Mouse (Mus musculus) forebrain, embryonic 15.5 days (tissue): ENCODE data around the gene Trim62. TPM values are rescaled to one million over a fixed set of nuclear protein-coding genes. Genes with fewer than 3 reads are reported as not detected.

ENCODE experiments used
- ATAC-seq: fragments of 200-750 bp; cut with Nextera tagmentation; replicated peaks from 2 replicates; pipeline ENCODE4 v1.8.0; 2017; ENCODE audit warnings: mild to moderate bottlenecking, moderate TSS enrichment, moderate library complexity
- H3K27ac ChIP-seq: fragments of 300-500 bp; sonication (generic); replicated peaks from 2 replicates; pipeline ENCODE4 v1.5.1; 2015; ENCODE audit warnings: mild to moderate bottlenecking, inconsistent platforms
- H3K27me3 ChIP-seq: fragments of 300-500 bp; sonication (generic); 2 replicates; pipeline ENCODE4 v1.6.1; 2015; ENCODE audit warnings: inconsistent platforms
- H3K36me3 ChIP-seq: fragments of 300-500 bp; sonication (generic); 2 replicates; pipeline ENCODE4 v1.6.1; 2015; ENCODE audit warnings: mild to moderate bottlenecking, inconsistent platforms
- H3K4me1 ChIP-seq: fragments of 300-500 bp; sonication (generic); 2 replicates; pipeline ENCODE4 v1.6.1; 2015; ENCODE audit warnings: inconsistent platforms
- H3K4me2 ChIP-seq: fragments of 300-500 bp; sonication (generic); replicated peaks from 2 replicates; pipeline ENCODE4 v1.6.1; 2015; ENCODE audit warnings: mild to moderate bottlenecking, inconsistent platforms
- H3K4me3 ChIP-seq: fragments of 300-500 bp; sonication (generic); 2 replicates; pipeline ENCODE4 v1.5.1; 2015; ENCODE audit warnings: mild to moderate bottlenecking, inconsistent platforms
- H3K9ac ChIP-seq: fragments of 300-500 bp; sonication (generic); replicated peaks from 2 replicates; pipeline ENCODE4 v1.6.1; 2015; ENCODE audit warnings: mild to moderate bottlenecking, inconsistent platforms
- H3K9me3 ChIP-seq: fragments of 300-500 bp; sonication (generic); 2 replicates; pipeline ENCODE4 v1.6.1; 2016; ENCODE audit warnings: inconsistent platforms
- WGBS: fragments of 180-500 bp; shearing (Covaris S2); methylation state at CpG from one replicate; pipeline ENCODE4 v1.1.7; 2015; ENCODE audit warnings: mixed read lengths; 5-methylcytosine and 5-hydroxymethylcytosine counted together
- polyA plus RNA-seq: library from polyadenylated mRNA; unstranded; fragments of >200 nt; fragmentation: Nextera tagmentation; extraction: Ambion mirVana; gene quantifications from 2 replicates; pipeline ENCODE4 v1.2.1, GENCODE M21; 2015

The Trim62 gene
- polyA plus RNA-seq, 1 experiment from 2014 or later = 10.5 TPM

GRCm38 (mm10) chr4:128902390-128902789 is 19.0 kb downstream of the Trim62 start:
- 91% methylated on average over 8 of the region's 8 CpGs for WGBS
- Histone ChIP-seq H3K36me3 (peaks cover 6% of the 10 kb centered on the region; the same call in 1 of the 2 replicates), H3K4me2 (no peak overlapping the region), H3K9ac (no peak overlapping the region), H3K4me3 (no peak overlapping the region), H3K27ac (no peak overlapping the region), H3K27me3 (no peaks in the 10 kb centered on the region), H3K4me1 (peaks cover 27% of the 10 kb centered on the region), H3K9me3 (no peaks in the 10 kb centered on the region)
- ATAC-seq = no peak

- no peak overlapping the region for H3K9ac ChIP-seq
- no peak overlapping the region for H3K27ac ChIP-seq
- no peaks in the 10 kb centered on the region for H3K27me3 ChIP-seq
- no peaks in the 10 kb centered on the region for H3K9me3 ChIP-seq
- H3K4me2 ChIP-seq = no peak overlapping the region
- H3K4me1 ChIP-seq = peaks cover 13% of the 10 kb centered on the region
- 50% methylated on average over 8 of the region's 8 CpGs for WGBS
- H3K36me3 ChIP-seq = peaks cover 6% of the 10 kb centered on the region; the same call in 1 of the 2 replicates
- ATAC-seq = no peak
- H3K4me3 ChIP-seq = no peak overlapping the region
Measured at GRCm38 (mm10) chr4:128904035-128904800, 20.8 kb downstream of the Trim62 start.

GRCm38 (mm10) chr4:128905251-128905650 is 21.9 kb downstream of the Trim62 start:
- H3K4me3 ChIP-seq = no peak overlapping the region
- WGBS = 45% methylated on average over 8 of the region's 8 CpGs
- 0 out of 2 replicates have a peak, but pooled peaks cover 4% of the 10 kb centered on the region for H3K4me1 ChIP-seq
- H3K27ac ChIP-seq = no peak overlapping the region
- H3K27me3 ChIP-seq = no peaks in the 10 kb centered on the region
- H3K9ac ChIP-seq = no peak overlapping the region
- peaks cover 8% of the 10 kb centered on the region; the same call in 1 of the 2 replicates for H3K36me3 ChIP-seq
- no peak overlapping the region for H3K4me2 ChIP-seq
- no peaks in the 10 kb centered on the region for H3K9me3 ChIP-seq
- ATAC-seq = no peak

GRCm38 (mm10) chr4:128906757-128907156 is 23.4 kb downstream of the Trim62 start:
- ATAC-seq = no peak
- WGBS = 72% methylated on average over 8 of the region's 8 CpGs
- no peaks in the 10 kb centered on the region for H3K27me3 ChIP-seq
- H3K27ac ChIP-seq = no peak overlapping the region
- H3K9me3 ChIP-seq = no peaks in the 10 kb centered on the region
- peaks cover 8% of the 10 kb centered on the region; the same call in 1 of the 2 replicates for H3K36me3 ChIP-seq
- H3K4me1 ChIP-seq = 0 out of 2 replicates have a peak, but pooled peaks cover 4% of the 10 kb centered on the region
- H3K4me2 ChIP-seq = no peak overlapping the region
- no peak overlapping the region for H3K9ac ChIP-seq
- H3K4me3 ChIP-seq = no peak overlapping the region

- H3K9ac ChIP-seq = no peak overlapping the region
- H3K27me3 ChIP-seq = no peaks in the 10 kb centered on the region
- no peak overlapping the region for H3K4me3 ChIP-seq
- H3K9me3 ChIP-seq = no peaks in the 10 kb centered on the region
- peaks cover 8% of the 10 kb centered on the region; the same call in 1 of the 2 replicates for H3K36me3 ChIP-seq
- H3K4me2 ChIP-seq = no peak overlapping the region
- no peak for ATAC-seq
- WGBS = 65% methylated on average over 12 of the region's 12 CpGs
- H3K27ac ChIP-seq = no peak overlapping the region
- H3K4me1 ChIP-seq = 0 out of 2 replicates have a peak, but pooled peaks cover 4% of the 10 kb centered on the region
Measured at GRCm38 (mm10) chr4:128907238-128907968, 24.0 kb downstream of the Trim62 start.

- Histone ChIP-seq H3K4me3 (no peak overlapping the region), H3K27me3 (no peaks in the 10 kb centered on the region), H3K9ac (no peak overlapping the region), H3K4me1 (0 out of 2 replicates have a peak, but pooled peaks cover 4% of the 10 kb centered on the region), H3K27ac (no peak overlapping the region), H3K9me3 (no peaks in the 10 kb centered on the region), H3K4me2 (no peak overlapping the region), H3K36me3 (0 out of 2 replicates have a peak, but pooled peaks cover 2% of the 10 kb centered on the region)
- 64% methylated on average over 24 of the region's 24 CpGs for WGBS
- 0 out of 2 replicates have a peak, but pooled peaks have one; percentile 43 for ATAC-seq
Measured at GRCm38 (mm10) chr4:128908586-128909377, 25.4 kb downstream of the Trim62 start.

GRCm38 (mm10) chr4:128909378-128909831 is 26.0 kb downstream of the Trim62 start:
- no peaks in the 10 kb centered on the region for H3K9me3 ChIP-seq
- no peak overlapping the region for H3K9ac ChIP-seq
- no peak overlapping the region for H3K4me2 ChIP-seq
- H3K4me1 ChIP-seq = no peaks in the 10 kb centered on the region
- H3K27ac ChIP-seq = no peak overlapping the region
- WGBS = 92% methylated on average over 14 of the region's 14 CpGs
- no peak for ATAC-seq
- 0 out of 2 replicates have a peak, but pooled peaks cover 2% of the 10 kb centered on the region for H3K36me3 ChIP-seq
- no peaks in the 10 kb centered on the region for H3K27me3 ChIP-seq
- no peak overlapping the region for H3K4me3 ChIP-seq

GRCm38 (mm10) chr4:128910276-128911063 is 27.1 kb downstream of the Trim62 start:
- no peak overlapping the region for H3K9ac ChIP-seq
- no peak overlapping the region for H3K4me3 ChIP-seq
- no peak overlapping the region for H3K4me2 ChIP-seq
- H3K36me3 ChIP-seq = 0 out of 2 replicates have a peak, but pooled peaks cover 2% of the 10 kb centered on the region
- H3K9me3 ChIP-seq = no peaks in the 10 kb centered on the region
- 81% methylated on average over 8 of the region's 8 CpGs for WGBS
- ATAC-seq = no peak
- no peak overlapping the region for H3K27ac ChIP-seq
- no peaks in the 10 kb centered on the region for H3K4me1 ChIP-seq
- no peaks in the 10 kb centered on the region for H3K27me3 ChIP-seq

- Histone ChIP-seq H3K4me2 (no peak overlapping the region), H3K4me3 (no peak overlapping the region), H3K36me3 (0 out of 2 replicates have a peak, but pooled peaks cover 2% of the 10 kb centered on the region), H3K27me3 (no peaks in the 10 kb centered on the region), H3K27ac (no peak overlapping the region), H3K4me1 (no peaks in the 10 kb centered on the region), H3K9me3 (no peaks in the 10 kb centered on the region), H3K9ac (no peak overlapping the region)
- 91% methylated on average over 10 of the region's 10 CpGs for WGBS
- no peak for ATAC-seq
Measured at GRCm38 (mm10) chr4:128912085-128912484, 28.7 kb downstream of the Trim62 start.

- H3K9me3 ChIP-seq = no peaks in the 10 kb centered on the region
- H3K4me2 ChIP-seq = no peak overlapping the region
- 30% methylated on average over 4 of the region's 4 CpGs for WGBS
- H3K36me3 ChIP-seq = 0 out of 2 replicates have a peak, but pooled peaks cover 2% of the 10 kb centered on the region
- ATAC-seq = no peak
- no peaks in the 10 kb centered on the region for H3K27me3 ChIP-seq
- no peak overlapping the region for H3K9ac ChIP-seq
- H3K4me3 ChIP-seq = no peak overlapping the region
- peaks cover 13% of the 10 kb centered on the region for H3K4me1 ChIP-seq
- H3K27ac ChIP-seq = no peak overlapping the region
Measured at GRCm38 (mm10) chr4:128913794-128914193, 30.4 kb downstream of the Trim62 start.

GRCm38 (mm10) chr4:128917119-128917518 is 33.7 kb downstream of the Trim62 start:
- Histone ChIP-seq H3K9me3 (no peaks in the 10 kb centered on the region), H3K27ac (no peak overlapping the region; the same call in 1 of the 2 replicates), H3K36me3 (no peaks in the 10 kb centered on the region), H3K27me3 (no peaks in the 10 kb centered on the region), H3K4me1 (peaks cover 13% of the 10 kb centered on the region), H3K4me3 (no peak overlapping the region), H3K9ac (no peak overlapping the region), H3K4me2 (no peak overlapping the region)
- 88% methylated on average over 3 of the region's 3 CpGs for WGBS
- ATAC-seq = no peak
